Mouse (Mus musculus) C2C12 (cell line): ENCODE results near the gene Akap12.

Experiments
- CEBPB ChIP-seq: IDR thresholded peaks from one replicate; pipeline ENCODE4 v1.6.1; 2011; ENCODE audit warnings: low read depth, mild to moderate bottlenecking, control low read depth, moderate library complexity
- CTCF ChIP-seq: IDR thresholded peaks from one replicate; pipeline ENCODE4 v1.5.1; 2011; ENCODE audit not compliant: control insufficient read depth, insufficient read depth, insufficient read length
- FOSL1 ChIP-seq: IDR thresholded peaks from one replicate; pipeline ENCODE4 v1.8.0; 2011; ENCODE audit warnings: mild to moderate bottlenecking, low read length; ENCODE audit not compliant: poor library complexity, insufficient read depth, severe bottlenecking
- MAX ChIP-seq: IDR thresholded peaks from one replicate; pipeline ENCODE4 v1.6.1; 2011; ENCODE audit warnings: mild to moderate bottlenecking, control low read depth
- MYOD1 ChIP-seq: IDR thresholded peaks from one replicate; pipeline ENCODE4 v1.6.1; 2011; ENCODE audit warnings: low read depth; ENCODE audit not compliant: control insufficient read depth, insufficient read length
- MYOG ChIP-seq: IDR thresholded peaks from one replicate; pipeline ENCODE4 v1.6.1; 2011; ENCODE audit not compliant: control insufficient read depth, insufficient read length; ENCODE audit errors: extremely low read depth
- USF1 ChIP-seq: IDR thresholded peaks from one replicate; pipeline ENCODE4 v1.6.1; 2011; ENCODE audit warnings: low read depth, mild to moderate bottlenecking, control low read depth, moderate library complexity

- TF ChIP-seq CTCF (no peak), USF1 (no peak), MAX (no peak), MYOD1 (no peak), CEBPB (no peak), MYOG (no peak), FOSL1 (no peak)
Measured at GRCm38 (mm10) chr10:4285752-4286151, 19.6 kb downstream of the Akap12 start.
